Mouse (Mus musculus) G1E (cell line): ENCODE results near the gene B3galt1. TPM values are rescaled to one million over a fixed set of nuclear protein-coding genes. Genes with fewer than 3 reads are reported as not detected.

ENCODE experiments used
- ATAC-seq: 2 replicates; pipeline ENCODE4 v1.8.0; 2016; ENCODE audit warnings: mild to moderate bottlenecking; ENCODE audit not compliant: insufficient number of reproducible peaks, poor library complexity, low FRiP score, severe bottlenecking; ENCODE audit errors: extremely low read depth
- DNase-seq: peaks from one replicate; pipeline ENCODE4 v3.0.0; 2012; ENCODE audit warnings: low spot score
- H3K27me3 ChIP-seq: 2 replicates; pipeline ENCODE4 v1.6.1; 2012; ENCODE audit warnings: mild to moderate bottlenecking, low read length, inconsistent platforms; ENCODE audit not compliant: insufficient read depth
- H3K36me3 ChIP-seq: replicated peaks from 2 replicates; pipeline ENCODE3; 2012; ENCODE audit warnings: mild to moderate bottlenecking, inconsistent platforms
- H3K4me1 ChIP-seq: 2 replicates; pipeline ENCODE4 v1.6.1; 2012; ENCODE audit warnings: low read depth, low read length, inconsistent platforms, mixed read lengths; ENCODE audit not compliant: insufficient read depth
- H3K4me3 ChIP-seq: 2 replicates; pipeline ENCODE4 v1.5.1; 2012; ENCODE audit warnings: low read depth, mild to moderate bottlenecking, inconsistent platforms, low read length, moderate library complexity, mixed read lengths
- H3K9me3 ChIP-seq: replicated peaks from 2 replicates; pipeline ENCODE4 v1.6.1; 2012; ENCODE audit warnings: inconsistent platforms
- CTCF ChIP-seq: IDR thresholded peaks from 2 replicates; pipeline ENCODE4 v1.5.1; 2012; ENCODE audit warnings: low read depth, low read length, inconsistent platforms, mixed read lengths
- GATA1 ChIP-seq: IDR thresholded peaks from 2 replicates; pipeline ENCODE4 v1.6.1; 2012; ENCODE audit warnings: borderline replicate concordance, low read length, inconsistent platforms, mixed read lengths
- GATA2 ChIP-seq: IDR thresholded peaks from 2 replicates; pipeline ENCODE4 v1.6.1; 2012; ENCODE audit warnings: low read depth, low read length, inconsistent platforms, borderline replicate concordance
- POLR2AphosphoS5 ChIP-seq: IDR thresholded peaks from 2 replicates; pipeline ENCODE4 v1.6.1; 2012; ENCODE audit warnings: low read depth, low read length, inconsistent platforms; ENCODE audit not compliant: insufficient replicate concordance
- TAL1 ChIP-seq: conservative IDR thresholded peaks from 2 replicates; pipeline ENCODE4 v1.6.1; 2012; ENCODE audit warnings: low read depth, low read length, inconsistent platforms, mixed read lengths
- polyA plus RNA-seq: library from polyadenylated mRNA; stranded (reverse); fragments of >175 nt; gene quantifications from 2 replicates; pipeline ENCODE4 v1.2.3, GENCODE M21; 2012
- total RNA-seq, 2 experiments: library from RNA; stranded (forward) in 1 of 2; stranded (reverse) in 1 of 2; fragments of 200-1000 nt in 1 of 2; fragments of >200 nt in 1 of 2; fragmentation: Nextera tagmentation in 1 of 2; gene quantifications; 2 replicates each; pipeline ENCODE4 v1.2.3; 2014 to 2017

The B3galt1 gene
- total and polyA plus RNA-seq, 3 experiments: 0.16 TPM; not detected in 2

- Histone ChIP-seq H3K4me3 (no peak overlapping the region), H3K36me3 (no peaks in the 10 kb centered on the region), H3K27me3 (no peaks in the 10 kb centered on the region), H3K4me1 (no peaks in the 10 kb centered on the region), H3K9me3 (peaks cover 14% of the 10 kb centered on the region)
- no peak for ATAC-seq
- DNase-seq: no peak
- no peak for TF ChIP-seq GATA2
These were observed 419.5 kb downstream of the B3galt1 start for GRCm38 (mm10) chr2:67985133-67985532.

- no peak overlapping the region for H3K4me3 ChIP-seq
- DNase-seq (no peak), ATAC-seq (no peak)
- no peaks in the 10 kb centered on the region for H3K4me1 ChIP-seq
- H3K27me3 ChIP-seq: no peaks in the 10 kb centered on the region
- peaks cover 5% of the 10 kb centered on the region; the same call in 1 of the 2 replicates for H3K9me3 ChIP-seq
- no peaks in the 10 kb centered on the region for H3K36me3 ChIP-seq
- TF ChIP-seq CTCF (no peak), GATA2 (no peak), POLR2AphosphoS5 (no peak), TAL1 (no peak), GATA1 (no peak)
These were observed 427.8 kb downstream of the B3galt1 start for GRCm38 (mm10) chr2:67993421-67993820.

- no peaks in the 10 kb centered on the region for H3K4me1 ChIP-seq
- no peak for TF ChIP-seq TAL1
- TF ChIP-seq GATA2: no peak
- no peak for TF ChIP-seq POLR2AphosphoS5
- no peak for TF ChIP-seq GATA1
- TF ChIP-seq CTCF: no peak
- no peaks in the 10 kb centered on the region for H3K27me3 ChIP-seq
- DNase-seq (no peak), ATAC-seq (no peak)
- H3K4me3 ChIP-seq: no peak overlapping the region
- no peaks in the 10 kb centered on the region for H3K36me3 ChIP-seq
- peaks cover 9% of the 10 kb centered on the region for H3K9me3 ChIP-seq
These were observed 437.4 kb downstream of the B3galt1 start for GRCm38 (mm10) chr2:68003091-68003490.

- DNase-seq (no peak), ATAC-seq (no peak)
- H3K4me1 ChIP-seq: no peaks in the 10 kb centered on the region
- H3K36me3 ChIP-seq: no peaks in the 10 kb centered on the region
- peaks cover 6% of the 10 kb centered on the region for H3K9me3 ChIP-seq
- no peaks in the 10 kb centered on the region for H3K27me3 ChIP-seq
- no peak overlapping the region for H3K4me3 ChIP-seq
- TF ChIP-seq GATA2: no peak
These were observed 439.5 kb downstream of the B3galt1 start for GRCm38 (mm10) chr2:68005210-68005609.

- H3K27me3 ChIP-seq: no peaks in the 10 kb centered on the region
- DNase-seq (no peak), ATAC-seq (no peak)
- peaks cover 6% of the 10 kb centered on the region for H3K9me3 ChIP-seq
- no peak overlapping the region for H3K4me3 ChIP-seq
- TF ChIP-seq GATA2 (no peak), POLR2AphosphoS5 (no peak), TAL1 (no peak), GATA1 (no peak), CTCF (no peak)
- no peaks in the 10 kb centered on the region for H3K4me1 ChIP-seq
- H3K36me3 ChIP-seq: no peaks in the 10 kb centered on the region
These were observed 440.0 kb downstream of the B3galt1 start for GRCm38 (mm10) chr2:68005711-68006110.

- H3K36me3 ChIP-seq: no peaks in the 10 kb centered on the region
- H3K4me1 ChIP-seq: no peaks in the 10 kb centered on the region
- no peak for TF ChIP-seq CTCF
- TF ChIP-seq POLR2AphosphoS5: no peak
- no peak for TF ChIP-seq GATA1
- TF ChIP-seq GATA2: no peak
- TF ChIP-seq TAL1: no peak
- no peaks in the 10 kb centered on the region for H3K27me3 ChIP-seq
- no peak for ATAC-seq
- no peak overlapping the region for H3K4me3 ChIP-seq
- DNase-seq: no peak
- peaks cover 34% of the 10 kb centered on the region for H3K9me3 ChIP-seq
These were observed 445.7 kb downstream of the B3galt1 start for GRCm38 (mm10) chr2:68011336-68011735.

GRCm38 (mm10) chr2:68020251-68020680, 454.6 kb downstream of the B3galt1 start:
- Histone ChIP-seq H3K4me1 (no peaks in the 10 kb centered on the region), H3K36me3 (no peaks in the 10 kb centered on the region), H3K4me3 (no peak overlapping the region), H3K27me3 (no peaks in the 10 kb centered on the region), H3K9me3 (peaks cover 16% of the 10 kb centered on the region)
- ATAC-seq (no peak), DNase-seq (no peak)
- no peak for TF ChIP-seq TAL1
